Mouse (Mus musculus) naive thymus-derived CD4-positive, alpha-beta T cell, adult 5 months (primary cell): Measurements from ENCODE around the gene Itpr2. TPM values are rescaled to one million over a fixed set of nuclear protein-coding genes. Genes with fewer than 3 reads are reported as not detected.

Experiments
- polyA plus RNA-seq: library from polyadenylated mRNA; unstranded; fragments of 100-300 nt; shearing (Covaris generic); gene quantifications from one replicate; pipeline ENCODE4 v1.2.1, GENCODE M21; 2017

Gene Itpr2
- 230 TPM for polyA plus RNA-seq

GRCm38 (mm10) chr6:146501866-146502804 lies at the start of gene Itpr2:
Itpr2 (minus strand) TSS chr6:146502223.

Other genes starting within 250 kb of the Itpr2 start
- 122 TPM for gene Fgfr1op2, start 75.0 kb upstream of the Itpr2 start, polyA plus RNA-seq
- 109 TPM for gene Ints13, start 75.6 kb upstream of the Itpr2 start, polyA plus RNA-seq
- gene Med21, start 140.3 kb upstream of the Itpr2 start, polyA plus RNA-seq = 78.2 TPM
- gene Tm7sf3, start 140.6 kb upstream of the Itpr2 start, polyA plus RNA-seq = 12.7 TPM
- 18.9 TPM for gene Stk38l, start 222.8 kb upstream of the Itpr2 start, polyA plus RNA-seq